Mouse (Mus musculus) liver, postnatal 0 days (tissue): ENCODE measurements at regions not wholly inside any gene's neighbourhood (a gene's known extent, or its start where the extent isn't known, plus 50 kb on each side); places are given as distances from the start of the nearest gene placed in this dataset.

Source experiments
- CTCF ChIP-seq: sonication (generic); IDR thresholded peaks from 2 replicates; pipeline ENCODE4 v1.5.1; 2016; ENCODE audit warnings: antibody characterized with exemption, low read depth
- EP300 ChIP-seq: IDR thresholded peaks from 2 replicates; pipeline ENCODE4 v1.6.1; 2016; ENCODE audit warnings: antibody characterized with exemption, low read depth, mild to moderate bottlenecking

DNA sequence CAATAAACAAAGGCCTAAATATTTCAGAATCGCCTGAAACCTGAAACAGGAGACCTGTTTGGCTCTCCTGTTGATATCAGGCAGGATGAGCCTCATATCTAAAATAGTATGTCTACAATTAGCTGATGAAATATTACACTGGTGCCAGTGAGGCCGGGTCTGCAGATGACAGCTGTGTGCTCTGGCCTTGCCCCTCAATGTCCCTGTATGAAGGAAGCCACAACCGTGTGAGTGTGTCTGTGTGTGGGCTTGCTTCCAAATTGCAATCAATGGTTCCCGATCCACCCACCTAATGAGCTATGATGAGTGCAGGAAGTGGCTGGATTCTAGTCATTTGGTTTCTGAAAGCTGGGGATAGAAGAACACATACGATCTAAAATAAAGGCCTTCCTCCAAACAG lies 438.2 kb downstream of the Cbln4 start:
- no peak for TF ChIP-seq CTCF
- no peak for TF ChIP-seq EP300
